Mouse (Mus musculus) cortical plate, adult 2 months (tissue): ENCODE measurements around the gene Dctn5.

ENCODE experiments used
- CTCF ChIP-seq: fragments of 200-500 bp; IDR thresholded peaks from 2 replicates; pipeline ENCODE4 v1.5.1; 2011; ENCODE audit warnings: mild to moderate bottlenecking, control low read depth, low read length; ENCODE audit not compliant: insufficient read depth; ENCODE audit errors: extremely low read depth
- POLR2A ChIP-seq: fragments of 200-500 bp; IDR thresholded peaks from 2 replicates; pipeline ENCODE4 v1.6.1; 2011; ENCODE audit warnings: mild to moderate bottlenecking, low read length, control low read depth; ENCODE audit not compliant: insufficient read depth; ENCODE audit errors: extremely low read depth

DNA sequence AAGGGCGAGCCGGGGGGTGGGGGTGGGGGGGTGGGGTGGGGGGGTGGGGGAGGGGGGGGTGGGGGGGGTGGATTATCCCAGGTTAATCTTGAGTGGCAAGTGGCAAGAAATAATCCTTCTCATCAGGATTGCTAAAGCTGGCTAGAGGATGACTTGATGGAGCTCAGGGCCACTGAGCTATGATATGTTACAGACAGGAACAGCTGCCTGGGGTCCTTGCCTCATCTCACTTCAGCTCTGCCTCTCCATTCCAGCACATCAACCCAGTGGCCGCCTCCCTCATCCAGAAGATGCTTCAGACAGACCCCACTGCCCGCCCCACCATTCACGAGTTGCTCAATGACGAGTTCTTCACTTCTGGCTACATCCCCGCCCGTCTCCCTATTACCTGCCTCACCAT is 30.9 kb downstream of the Dctn5 start:
- TF ChIP-seq POLR2A (no peak), CTCF (no peak)
